Mouse (Mus musculus) MN1 (cell line): ENCODE results near the gene Gas6.

Experiments
- DNase-seq: peaks from one replicate; pipeline ENCODE4 v3.0.0-alpha.2; 2016; ENCODE audit warnings: low spot score

Gas6 gene

DNA sequence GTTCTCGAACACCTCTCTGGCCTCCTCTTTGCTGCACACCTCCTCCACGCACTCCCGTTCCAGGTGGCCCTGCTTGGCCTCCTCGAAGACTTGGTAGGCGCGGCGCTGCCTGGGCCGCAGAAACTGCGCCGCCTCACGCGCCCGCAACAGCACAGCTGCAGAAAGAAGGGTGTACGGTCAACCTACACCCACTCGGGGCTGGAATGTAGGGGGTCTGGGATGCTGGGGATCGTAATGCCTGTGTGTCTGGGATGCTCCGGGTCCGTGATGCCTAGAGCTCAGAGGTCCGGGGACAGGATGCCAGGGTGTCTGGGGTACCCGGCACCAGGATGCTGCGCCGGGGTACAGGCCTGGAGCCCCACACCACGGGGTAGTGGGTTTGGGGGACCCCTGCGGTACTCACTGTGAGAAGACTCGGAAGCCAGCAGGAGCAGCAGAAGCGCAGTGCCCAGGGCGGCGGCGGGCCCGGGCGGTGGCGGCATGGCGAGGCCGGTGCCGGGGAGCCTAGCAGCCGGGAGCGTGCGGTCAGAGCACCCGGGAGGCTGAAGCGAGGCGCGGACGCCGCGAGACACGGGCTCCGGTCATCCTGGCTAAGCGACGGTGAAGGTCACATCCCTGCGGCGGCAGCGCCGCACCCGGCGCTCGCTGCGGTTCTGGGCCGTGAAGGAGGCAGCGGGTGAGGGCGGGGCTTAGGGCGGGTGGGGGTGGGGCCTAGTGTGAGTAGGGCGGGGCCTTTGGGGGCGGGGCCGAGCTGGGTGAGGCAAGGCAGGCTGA, at the start of gene Gas6:
TSS of gene Gas6 (minus strand) at position 633 of the 774 bp plus-strand sequence.
- DNase-seq: no peak

DNA sequence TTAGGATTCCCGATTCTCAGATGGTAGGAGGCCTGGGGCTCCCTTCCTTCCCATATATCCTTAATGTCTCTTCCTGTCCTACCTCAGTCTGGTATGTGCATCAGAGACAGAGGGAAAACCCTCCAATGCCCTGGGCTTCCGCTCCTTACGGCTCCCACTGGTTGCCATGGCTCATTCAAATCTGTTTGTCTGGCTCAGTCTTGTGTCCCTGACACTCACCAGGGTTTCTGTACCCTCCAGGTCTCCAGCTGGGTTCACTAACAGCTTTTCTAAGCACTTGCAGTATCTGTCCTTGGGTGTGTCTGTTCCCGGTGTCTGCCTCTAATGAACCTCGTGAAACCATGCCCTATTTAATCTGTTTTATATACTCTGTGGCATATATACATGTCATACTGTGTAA, 47.2 kb upstream of the Gas6 start:
- DNase-seq: peak; percentile 22

DNA sequence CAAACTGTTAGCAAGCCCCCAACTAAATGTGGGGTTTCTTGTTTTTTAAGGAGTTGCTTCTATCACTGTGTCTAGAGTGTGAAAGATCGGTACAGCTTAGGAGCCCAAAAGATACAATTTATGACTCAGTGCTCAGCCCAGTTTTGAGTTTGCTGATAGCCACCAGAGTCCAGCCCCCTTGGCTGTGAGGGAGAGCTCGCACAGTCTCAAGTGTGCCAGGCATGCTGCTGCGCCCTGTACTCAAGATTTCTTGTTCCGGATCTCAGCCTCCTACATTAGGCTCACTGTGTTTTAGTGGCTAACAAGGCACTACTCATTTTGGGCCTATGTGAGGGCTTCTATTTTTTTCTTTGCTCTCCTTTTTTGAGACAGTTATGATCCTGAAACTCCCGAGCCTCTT, 45.8 kb upstream of the Gas6 start:
- DNase-seq: no peak

DNA sequence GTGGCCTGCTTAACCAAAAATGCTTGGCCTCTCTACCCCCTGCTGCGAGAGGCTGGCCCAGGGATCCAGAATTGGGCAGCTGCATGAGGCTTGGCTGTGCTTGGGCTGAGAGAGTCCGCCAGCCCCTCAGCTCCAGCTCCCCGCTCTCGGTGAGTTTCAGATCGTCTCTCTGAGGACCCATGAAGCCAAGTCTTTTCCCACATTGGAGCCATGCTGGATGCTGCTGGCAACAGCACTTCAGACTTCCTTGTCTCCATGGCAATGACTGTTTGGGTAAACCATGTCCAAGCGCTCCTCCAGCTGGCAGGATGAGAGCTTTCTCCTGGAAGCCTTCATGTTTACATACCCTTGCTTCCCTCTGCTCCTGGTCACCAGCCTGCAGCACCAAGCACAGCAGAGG, 44.5 kb upstream of the Gas6 start:
- peak; percentile 40 for DNase-seq

DNA sequence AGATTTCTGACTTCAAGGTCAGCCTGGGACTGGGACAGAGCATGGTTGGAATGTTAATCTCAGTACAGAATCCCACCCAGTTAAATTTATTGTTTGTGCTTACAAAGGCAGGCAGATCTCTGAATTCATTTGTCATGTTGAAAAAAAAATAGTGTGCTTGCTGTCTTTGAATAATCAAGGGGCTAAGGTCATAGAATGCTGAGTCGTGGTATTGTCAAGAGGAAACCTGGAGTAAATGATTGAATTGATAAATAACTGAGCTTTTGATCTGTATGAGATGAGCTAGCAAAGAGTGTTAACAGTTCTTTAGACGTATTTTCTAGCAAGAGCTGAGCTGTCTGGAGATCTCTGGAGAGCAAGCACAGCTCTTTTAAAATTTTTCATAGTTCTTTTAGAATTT, 42.8 kb upstream of the Gas6 start:
- no peak for DNase-seq

DNA sequence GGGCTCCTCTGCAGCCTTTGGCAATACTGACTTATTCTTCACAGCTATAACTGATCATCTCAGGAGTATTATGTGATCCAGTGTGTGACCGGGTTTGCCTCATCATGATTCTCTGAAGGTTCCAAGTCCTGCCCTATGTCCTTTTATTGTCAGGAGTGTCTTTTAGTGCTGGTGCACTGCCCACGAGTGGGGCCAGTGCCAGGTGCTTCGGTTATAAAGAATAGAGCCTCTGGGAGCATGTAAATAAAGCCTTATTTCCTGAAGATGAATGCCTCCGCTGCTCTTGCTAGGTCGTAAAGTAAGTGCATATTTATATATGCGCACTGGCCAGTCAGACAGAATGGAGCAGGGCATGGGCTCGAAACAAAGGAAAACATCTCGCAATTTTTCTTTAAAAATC, 38.8 kb upstream of the Gas6 start:
- DNase-seq: no peak

DNA sequence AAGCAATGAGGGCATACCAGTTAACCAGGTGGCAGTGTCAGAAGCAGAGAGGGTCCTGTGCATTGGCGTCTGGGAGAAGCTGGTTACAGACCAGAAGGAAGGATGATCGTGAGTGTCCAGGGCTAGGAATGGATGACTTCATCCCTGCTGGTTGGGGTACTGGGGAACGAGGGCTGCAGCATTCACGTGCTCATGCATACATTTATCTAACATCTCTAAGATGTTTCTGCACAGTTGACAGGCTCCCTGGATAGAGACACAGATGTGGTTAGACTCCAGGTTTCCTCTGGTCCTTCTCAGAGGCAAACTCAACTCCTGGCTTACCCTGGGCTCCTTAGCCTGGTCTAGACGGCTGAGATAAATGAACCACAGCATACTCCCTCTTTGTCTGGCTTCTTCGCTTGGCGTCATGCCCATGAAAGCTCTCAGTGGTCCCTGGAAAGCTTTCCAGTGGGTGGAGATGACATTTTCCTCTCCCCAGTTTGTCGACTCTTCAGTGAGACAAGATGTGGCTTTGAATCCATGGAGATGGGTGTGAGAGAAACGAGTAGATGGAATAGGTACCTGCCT, 37.4 kb upstream of the Gas6 start:
- DNase-seq: peak; percentile 55

DNA sequence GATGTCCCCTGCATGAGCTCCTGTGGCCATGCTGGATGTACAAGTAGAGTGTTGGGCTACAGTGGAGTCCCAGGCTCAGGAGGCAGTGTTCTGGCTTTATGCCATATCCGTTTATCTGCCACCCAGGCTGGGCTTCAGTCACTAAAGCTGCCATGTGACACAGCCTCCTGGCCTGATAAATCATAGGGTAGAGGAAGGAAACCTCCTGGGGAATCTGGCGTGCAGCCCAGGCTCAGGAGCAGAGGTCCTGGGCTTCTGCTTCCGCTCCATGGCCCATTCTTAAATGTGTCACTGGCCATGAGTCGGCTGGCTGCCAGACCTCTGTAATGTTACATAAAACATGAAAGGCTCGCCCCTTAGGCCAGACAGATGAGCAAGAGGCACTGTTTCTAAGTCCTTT, 36.7 kb upstream of the Gas6 start:
- DNase-seq: peak; percentile 97

DNA sequence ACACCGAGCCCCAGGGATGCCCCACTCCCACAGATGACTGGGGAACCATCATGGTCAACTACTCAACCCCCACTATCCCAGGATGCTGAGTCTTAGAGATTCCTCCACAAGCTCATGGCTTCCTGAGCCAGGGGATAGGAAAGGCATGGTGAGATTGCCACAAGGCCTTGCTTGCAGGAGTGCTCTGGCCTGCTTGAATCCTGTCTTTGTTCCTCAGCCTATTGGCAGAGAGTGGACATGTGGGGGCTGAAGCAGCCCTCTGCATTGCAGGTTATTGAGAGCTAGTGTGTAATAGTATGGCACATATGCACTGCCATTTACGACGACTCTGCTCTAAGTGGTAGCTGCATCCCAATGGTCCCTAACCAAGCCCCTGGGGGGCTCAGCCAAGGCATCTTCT, 36.1 kb upstream of the Gas6 start:
- peak; percentile 70 for DNase-seq

DNA sequence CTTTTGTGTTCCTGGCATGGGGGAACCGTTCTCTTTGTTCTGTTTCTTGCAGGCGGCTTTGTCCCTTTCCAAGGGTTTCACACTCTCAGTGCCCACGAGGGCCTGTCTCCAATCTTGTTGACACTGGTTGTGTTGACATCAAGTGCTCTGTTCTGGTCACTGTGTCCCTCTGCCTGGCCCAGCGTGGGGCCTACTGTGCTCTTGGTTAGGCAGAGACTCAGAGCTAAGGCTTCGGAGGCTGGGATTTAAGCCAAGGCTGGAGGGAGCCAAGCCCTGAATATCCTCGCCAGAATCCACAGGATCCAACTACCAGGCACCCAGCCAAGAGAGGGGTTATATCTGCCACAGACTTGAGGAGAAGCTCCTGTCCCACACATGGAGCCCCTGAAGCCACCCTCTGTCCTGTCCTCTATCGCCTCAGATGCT, 35.6 kb upstream of the Gas6 start:
- DNase-seq: peak; percentile 77

DNA sequence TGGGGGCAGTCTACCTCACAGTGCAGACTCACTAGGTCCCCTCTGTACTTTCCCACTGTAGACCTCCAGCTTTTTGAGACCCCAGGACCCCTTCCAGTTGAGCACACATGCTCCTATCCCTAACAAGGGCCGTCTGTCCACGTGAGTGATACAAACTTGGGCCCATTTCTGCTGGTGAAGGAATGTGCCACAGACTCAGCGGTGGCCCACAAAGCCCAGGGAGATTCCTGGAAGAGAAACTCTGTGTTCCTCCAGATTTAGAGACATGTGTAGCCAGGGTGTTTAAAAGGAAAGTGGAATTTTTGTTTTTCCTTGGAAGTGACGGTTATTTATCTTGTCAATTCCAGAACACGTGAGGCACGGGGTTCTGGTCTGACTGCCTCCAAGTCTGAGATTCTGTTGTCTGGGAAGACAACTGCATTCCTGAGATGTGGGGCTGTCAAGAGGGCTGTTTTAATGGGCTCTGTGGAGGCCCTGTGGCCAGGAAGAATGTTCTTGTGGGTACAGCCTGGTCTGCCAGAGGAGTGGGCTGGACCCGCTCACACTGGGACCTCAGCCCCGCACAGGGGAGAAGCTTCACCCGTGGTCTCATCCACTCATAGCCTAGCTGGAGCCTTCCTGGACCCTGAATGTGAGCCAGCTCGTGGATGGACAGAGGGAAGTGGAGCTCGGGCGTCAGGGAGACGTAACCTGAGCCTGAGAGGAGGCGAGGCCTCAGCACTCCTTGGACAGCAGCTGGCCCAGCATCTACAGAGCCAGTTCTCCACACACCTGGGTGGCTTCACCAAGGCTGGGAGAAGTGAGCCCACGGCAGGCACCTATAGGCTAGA, 34.9 kb upstream of the Gas6 start:
- no peak for DNase-seq

DNA sequence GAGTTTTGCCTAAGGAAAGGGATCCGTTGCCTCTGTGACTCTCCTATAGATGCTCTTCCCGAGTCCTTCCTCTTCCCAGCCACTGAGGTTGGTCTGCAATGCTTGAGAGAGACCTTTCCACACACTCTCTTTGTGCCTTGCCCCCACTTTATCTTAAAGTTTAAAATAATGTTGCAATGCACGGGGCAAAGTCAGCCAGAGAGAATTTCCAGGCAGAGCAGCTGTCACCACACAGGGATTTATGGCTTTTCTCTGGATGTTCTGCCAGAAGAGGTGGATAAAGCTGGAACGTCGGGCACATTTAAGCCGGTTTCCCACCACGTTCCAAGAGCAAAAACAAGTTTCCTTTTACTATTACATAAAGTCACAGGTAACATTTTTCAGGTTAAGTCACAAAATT, 27.1 kb upstream of the Gas6 start:
- peak; percentile 30 for DNase-seq

DNA sequence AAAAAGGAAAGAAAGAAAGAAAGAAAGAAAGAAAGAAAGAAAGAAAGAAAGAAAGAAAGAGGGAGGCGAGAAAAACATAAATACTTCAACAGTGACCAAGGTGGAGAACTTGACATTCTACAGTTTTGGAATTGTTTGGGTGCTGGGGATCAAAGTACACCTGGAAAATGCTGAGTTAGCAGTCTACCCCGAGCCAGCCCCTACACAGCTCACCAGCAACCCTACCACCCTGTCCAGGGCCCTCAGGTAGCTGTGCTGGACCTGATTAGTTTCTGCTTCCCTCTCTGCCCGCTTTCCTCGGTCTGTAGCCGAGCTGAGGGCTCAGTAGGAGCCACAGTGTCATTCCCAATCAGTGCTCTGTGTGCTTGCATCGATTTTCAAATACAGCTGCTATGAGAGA, 26.1 kb upstream of the Gas6 start:
- no peak for DNase-seq

DNA sequence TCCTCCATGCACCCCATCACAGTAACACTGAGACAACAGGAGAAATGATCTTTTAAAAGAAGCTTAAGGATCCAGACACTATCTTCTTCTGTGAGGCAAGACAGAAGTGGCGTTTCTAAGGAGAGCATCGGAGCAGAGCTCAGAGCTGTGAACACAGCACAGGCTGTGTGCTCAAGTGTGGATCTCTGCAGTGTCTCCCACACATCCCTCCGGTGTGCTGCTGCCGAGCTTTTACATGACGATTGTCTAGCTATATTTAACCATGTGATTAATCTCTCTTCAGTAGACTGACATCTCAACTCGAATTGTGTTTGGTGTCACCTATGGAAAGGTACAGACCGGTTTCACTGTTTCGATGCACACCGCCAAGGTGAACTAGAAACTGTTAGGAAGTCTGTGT, 25.2 kb upstream of the Gas6 start:
- DNase-seq: no peak

DNA sequence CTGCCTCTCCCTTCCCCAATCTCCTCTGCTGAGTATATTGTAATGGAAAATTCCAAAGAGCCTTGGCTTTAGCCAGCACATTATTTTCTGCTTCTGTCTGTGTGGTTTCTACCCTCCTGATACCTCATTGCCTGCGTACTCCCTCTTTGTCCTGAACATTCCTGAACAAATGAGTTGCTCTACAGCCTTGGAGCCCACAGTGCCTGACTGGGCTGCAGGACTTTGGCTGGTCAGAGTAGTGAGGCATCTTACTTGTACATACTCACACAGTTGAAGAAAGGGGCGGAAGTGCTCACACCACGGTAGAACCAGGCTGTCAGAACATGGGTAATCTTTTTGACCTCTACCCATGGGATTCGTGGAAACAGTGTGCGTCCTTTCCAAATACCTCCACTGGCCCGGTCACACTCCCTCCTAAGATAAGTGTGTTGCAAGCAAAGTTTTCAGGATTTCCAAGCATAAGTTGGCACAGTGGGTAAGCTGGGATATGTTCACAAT, 23.0 kb upstream of the Gas6 start:
- DNase-seq: no peak

DNA sequence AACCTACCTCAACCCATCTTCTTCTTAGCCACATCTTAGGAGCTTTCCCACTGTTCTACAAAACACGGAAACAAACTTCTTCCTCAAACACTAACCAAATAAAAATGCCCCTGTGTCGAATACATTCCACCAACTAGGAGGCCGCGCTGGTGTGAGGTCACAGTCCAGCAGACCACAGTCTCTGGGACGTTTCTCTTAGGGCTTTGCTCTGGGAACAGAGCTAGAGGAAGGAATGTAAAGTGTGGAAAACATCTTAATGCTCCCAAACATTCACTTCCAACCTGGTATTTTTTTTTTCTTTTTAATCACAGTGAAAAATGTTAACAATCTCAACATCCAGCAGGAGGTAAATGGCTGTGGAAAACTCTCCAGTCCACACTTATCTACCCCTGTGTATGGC, 22.4 kb upstream of the Gas6 start:
- no peak for DNase-seq

DNA sequence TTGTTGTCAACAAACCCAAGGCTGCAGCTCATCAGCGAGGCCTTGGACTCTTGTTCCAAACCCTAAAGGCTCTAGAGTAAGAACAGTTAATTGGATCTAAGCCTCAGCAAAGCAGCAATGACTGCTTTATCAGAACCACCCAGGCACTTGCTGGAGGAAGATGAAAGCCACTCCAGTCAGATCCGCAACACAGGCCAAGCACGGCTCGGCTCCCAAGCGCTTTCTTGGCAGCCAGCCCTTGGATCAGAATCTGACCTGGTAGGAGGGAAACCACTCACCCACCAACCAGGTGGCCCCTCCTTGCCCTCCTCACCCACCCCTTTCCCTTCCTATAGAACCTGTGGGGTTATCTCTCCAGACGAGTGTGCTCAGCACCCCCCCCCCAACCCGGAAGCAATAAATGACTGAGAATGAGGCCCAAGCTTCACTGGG, 21.7 kb upstream of the Gas6 start:
- DNase-seq: peak; percentile 67

DNA sequence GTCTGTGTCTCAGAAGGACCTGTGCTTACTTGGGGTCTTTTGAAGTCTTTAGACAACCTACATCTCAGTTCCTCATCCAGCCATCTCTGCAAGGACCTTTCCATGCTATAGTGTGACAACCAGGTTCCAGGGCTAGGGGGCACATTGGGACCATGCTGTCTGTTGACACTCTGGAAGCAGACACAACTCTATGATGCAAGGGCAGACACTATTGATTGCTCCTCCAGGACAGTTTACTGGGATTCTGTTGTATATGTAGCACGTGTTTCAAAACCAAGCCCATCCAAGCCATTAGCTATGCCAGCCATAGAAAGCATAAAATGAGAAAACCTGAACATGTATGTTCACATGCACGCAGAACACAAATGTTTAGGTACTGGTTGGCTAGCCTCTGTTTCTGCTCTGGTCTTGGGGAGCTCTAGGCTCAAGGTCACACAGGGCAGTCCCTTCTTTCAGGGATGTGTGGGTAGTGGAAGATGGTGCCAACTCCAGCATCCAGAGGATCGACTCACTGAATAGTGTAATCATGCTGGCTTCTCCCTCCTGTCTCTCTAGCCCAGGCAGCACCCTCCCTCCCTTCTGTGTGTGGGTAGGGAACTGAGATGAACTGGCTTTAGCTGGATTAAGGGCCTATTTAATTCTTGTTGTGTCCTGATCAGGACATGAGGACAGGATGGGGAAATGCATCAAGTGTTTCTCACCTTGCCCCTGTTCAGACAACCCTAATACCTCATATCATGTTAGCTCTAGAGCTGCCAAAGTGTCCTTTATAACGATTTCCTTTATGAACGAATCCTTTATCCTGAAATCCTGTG, 19.5 kb upstream of the Gas6 start:
- no peak for DNase-seq

DNA sequence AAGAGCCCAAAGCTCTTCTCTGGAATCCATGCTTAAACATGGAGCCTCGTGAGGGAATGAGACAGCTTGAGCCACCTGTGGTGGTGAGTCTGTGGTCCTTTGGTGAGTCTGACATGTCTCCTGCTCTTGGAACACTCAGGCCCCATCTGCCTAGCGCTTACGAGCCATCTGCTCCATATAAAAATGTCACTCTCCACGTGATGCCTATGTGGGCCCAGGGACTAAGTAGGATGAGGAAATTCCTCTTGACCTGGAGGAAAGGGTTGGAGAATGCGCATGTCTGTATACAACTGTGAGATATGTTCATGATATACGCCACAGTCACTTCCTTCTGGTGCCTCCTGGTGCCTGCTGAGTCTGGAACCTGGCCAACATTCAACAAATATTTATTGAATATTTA, 18.4 kb upstream of the Gas6 start:
- DNase-seq: no peak

DNA sequence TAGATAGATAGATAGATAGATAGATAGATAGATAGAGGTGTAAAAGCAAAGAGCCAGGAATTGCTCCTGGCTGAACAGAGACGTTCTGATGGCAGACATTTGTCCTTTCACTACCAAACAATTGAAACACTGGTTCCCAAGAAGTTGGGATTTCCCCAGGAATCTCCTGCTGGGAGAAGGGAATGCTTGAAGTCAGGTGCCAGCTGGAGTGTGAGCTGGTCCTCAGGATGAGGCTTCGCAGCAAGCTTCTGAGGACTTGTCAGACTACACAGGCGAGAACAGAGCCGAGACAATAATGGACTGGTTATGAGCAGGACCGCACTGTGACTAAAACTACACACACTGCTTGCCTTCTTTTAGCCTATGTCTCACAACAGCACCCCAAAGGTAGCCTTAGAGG, 17.7 kb upstream of the Gas6 start:
- no peak for DNase-seq

DNA sequence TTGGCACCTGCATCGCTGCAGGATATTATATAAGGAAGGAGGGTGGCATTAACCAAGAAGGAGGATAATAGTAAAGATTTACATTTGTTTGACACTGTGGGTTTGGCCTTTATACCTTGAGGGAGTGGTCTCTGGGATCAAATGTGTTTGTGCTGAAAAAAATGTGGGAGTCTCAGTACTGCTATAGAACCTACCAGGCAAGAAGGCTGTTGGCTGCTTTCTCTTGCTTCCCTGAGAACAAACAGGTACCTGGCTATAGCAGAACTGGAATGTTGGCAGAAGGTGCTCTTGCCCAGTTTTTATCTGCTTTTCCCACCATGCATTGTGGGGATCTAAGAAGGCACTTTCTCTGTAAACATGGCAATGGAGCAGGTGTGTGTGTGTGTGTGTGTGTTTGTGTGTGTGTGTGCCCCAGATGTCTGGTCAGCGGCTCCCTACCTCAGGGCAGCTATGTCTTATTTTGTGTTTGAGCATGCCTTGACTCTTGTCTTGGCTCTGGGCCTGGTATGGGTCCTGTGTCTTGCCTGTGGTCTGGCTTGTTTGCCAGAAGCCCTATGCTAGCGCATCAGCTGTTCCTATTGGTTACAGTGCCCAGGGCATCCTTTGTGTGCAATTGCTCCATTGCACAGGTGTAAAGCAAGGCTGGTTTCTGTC, 13.1 kb upstream of the Gas6 start:
- peak; percentile 59 for DNase-seq

DNA sequence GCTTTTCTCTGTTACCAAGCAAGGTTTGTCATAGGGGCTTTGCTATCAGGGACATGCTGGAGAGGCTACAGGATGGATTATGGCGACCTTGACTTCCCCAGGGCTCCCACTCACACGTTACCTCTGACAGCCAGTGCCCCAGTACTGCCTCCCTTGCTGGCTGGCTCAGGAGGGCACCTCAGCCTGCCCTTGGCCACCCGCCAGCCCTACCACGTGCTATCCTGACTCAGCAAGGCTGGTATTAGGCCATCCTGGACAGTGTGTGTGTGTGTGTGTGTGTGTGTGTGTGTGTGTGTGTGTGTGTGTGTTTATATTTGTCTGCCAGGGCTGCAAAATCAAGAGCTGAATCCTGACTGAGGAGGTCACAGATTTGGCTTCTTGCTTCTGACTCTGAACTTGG, 12.6 kb upstream of the Gas6 start:
- DNase-seq: peak; percentile 83
